Mouse (Mus musculus) liver (tissue): ENCODE results near the gene Mob4.

Experiments
- DNase-seq: peaks from one replicate; pipeline ENCODE4 v3.0.0-alpha.2; 2020; ENCODE audit warnings: mixed read lengths

Mob4 gene

DNA sequence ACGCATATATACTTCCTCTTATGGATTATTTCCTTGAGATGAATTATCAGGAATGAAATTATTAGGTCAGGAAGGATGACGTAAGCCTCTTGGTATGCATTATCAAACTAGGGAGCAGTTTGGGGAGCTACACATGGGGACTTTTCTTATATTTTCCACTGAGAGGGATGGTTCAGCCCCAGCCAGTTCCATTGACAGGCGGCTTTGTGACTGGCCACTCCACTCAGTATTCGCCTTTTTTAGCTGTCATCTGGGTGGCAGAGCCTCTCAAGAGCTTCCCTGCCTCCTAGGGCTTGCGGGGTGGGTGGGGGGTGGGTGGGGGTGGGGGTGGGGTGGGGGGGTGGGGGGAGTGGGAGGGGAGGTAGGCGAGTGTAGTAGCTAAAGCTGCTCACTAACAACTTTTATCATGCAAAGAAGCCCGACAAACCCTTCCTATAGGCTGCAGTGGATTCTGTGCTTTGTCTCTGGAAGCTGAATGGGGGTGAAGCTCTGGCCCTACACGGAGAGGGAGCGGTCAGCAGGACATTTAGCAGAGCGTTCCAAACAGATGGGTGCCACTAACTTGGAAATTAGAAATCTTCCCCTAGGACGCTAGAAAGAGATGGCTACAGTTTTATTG is 55.7 kb downstream of the Mob4 start:
- no peak for DNase-seq

- no peak for DNase-seq
These were observed 61.0 kb downstream of the Mob4 start for GRCm38 (mm10) chr1:55192015-55192414.

- DNase-seq = peak; percentile 46
These were observed 61.8 kb downstream of the Mob4 start for GRCm38 (mm10) chr1:55192824-55193223.

GRCm38 (mm10) chr1:55193316-55193715 is 62.3 kb downstream of the Mob4 start:
- DNase-seq = peak; percentile 30

DNA sequence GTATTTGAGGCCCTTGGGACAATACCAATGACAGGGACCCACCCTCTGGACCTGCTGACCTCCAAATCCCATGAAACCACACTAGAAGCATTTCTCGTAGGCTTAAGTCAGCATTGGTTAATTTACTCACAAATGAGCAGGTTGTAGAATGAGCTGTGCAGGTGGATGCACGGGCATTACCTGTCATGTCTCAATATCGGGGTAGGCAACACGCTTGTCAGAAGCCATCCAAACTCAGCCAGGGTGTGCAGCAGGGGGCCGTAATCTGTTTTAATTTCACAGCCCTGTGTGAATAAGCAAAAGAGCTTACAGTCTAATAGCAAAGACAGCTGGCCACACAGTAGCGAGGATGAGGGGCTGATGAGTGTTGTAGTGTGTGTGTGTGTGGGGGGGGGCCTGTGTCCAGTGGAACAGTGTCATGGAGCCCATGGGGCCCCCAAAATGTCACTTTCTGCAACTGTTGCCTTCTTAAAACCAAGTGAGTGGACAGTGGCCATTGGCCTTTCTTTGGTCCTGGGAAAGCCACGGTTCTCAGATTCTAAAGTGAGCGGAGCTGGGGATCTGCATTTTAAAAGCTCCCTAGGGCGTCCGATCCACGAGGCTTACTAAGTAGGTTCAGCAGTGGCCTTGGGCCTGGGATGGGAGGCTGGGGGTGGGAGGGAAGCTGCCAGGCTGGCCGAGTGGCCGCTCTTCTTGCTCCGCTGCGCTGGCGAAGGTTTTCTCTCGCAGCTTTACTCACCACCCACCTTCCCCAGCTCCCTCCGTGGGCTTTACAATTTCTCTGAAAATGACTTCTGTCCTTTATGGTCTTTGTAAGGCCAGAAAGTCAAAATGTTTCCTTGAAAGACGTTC is 63.3 kb downstream of the Mob4 start:
- DNase-seq = no peak

DNA sequence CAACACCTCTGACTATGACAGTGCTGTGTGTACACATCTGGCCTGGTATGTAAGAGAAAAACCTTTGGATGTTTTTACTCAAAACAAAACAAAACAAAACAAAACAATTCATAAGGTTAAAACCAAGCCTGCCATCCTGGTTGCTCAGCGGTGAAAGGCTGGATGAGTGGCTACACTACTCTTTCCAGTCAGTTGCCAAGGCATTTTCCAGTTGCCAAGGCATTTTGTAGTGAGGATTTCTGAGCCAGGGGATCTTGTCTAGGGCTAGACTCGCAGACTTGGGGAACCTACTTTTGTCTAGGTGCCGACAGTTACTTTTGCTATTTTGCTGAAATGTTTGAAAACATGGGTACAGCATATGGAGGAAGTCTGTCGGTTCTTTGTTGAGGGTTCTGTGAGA is 64.0 kb downstream of the Mob4 start:
- no peak for DNase-seq

DNA sequence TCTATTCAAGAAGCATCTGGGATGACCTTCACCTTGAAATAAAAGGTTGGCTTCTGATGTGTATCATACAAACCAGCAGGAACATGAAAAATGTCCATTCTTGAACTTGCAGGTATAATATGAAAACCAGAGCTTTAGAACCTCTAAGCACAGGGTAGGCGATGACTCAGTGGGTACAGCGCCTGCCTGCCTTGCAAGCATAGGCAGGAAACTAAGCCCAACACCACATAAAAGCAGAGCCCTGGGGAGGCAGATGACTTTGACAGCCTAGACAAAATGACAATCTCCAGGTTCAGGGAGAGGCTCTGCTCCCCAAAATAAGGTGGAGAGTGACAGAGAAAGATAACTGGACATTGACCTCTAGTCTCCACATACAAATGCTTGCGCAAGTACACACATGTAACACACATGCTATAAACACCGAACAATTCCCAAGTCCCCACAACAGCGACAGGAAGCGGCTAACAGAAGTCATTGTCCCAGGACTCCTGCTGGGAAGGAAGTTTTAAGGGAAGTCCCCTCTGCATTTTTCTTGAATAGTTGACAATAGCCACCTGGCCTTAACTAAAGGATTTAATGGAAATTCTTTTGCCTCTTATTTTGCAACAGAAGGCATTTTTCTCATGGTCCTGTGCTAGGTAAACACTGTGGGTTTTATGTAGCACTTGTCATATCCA is 65.4 kb downstream of the Mob4 start:
- no peak for DNase-seq

GRCm38 (mm10) chr1:55198719-55199118 is 67.7 kb downstream of the Mob4 start:
- peak; percentile 73 for DNase-seq

DNA sequence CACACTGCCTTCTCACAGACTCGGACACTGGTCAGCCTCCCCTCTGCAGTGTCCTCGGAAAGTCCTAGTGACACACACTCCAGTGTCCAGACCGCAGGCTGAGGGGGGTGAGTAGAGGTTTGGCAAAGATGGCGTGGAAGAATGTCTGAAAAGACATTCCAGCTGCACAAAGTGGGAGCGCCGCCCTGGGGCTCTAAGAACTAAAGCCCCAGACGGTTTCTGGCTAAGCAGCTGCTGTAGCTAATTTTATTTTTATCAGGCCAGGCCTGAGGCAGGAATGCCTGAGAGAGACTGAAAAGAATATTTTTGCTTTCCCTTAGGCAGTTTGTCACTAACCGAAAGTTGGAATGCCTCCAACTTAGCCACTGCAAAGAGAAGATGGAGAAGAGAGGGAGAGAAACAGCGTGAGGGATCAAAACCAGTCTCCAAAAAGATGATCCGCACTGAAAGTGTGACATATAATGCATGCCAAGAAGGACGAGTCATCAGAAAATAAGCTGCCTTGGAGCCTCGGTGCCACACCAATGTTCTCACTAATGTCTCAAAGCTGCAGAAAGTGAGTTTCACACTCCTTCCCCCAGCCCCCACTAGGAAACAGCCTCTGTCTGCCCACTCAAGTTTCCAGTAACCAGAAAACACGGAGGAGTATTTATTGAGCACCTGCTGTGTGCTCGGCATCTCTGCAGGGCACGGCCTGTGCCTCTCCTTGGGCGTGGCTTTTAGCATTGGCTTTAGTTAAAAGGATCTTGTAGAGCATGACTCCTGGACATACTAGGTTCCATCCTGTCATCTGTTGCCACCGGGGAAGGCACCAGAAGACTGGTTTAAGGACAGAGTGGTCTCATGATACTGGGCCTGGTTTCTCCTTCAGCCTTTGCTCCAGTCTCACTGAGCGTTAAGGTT is 71.1 kb downstream of the Mob4 start:
- DNase-seq = no peak
